ENCODE assay signal across 20 mouse cellular contexts in genomic region chr12:80879267-80879666, GRCm38 (mm10).
A peak's percentile ranks its signal among the peaks of the same experiment; 100 is the strongest.
DNase-seq lines count a peak whose midpoint lies in the region; ATAC-seq and TF ChIP-seq lines count a peak whose summit lies in the region.
"Had no signal": no experiment of that assay in that cellular context is flagged by ENCODE, and none has a peak within 500 bp of the region (broad histone marks: within the 10 kb centered on the region; RNA-seq: fewer than 3 reads in every experiment).

No protein-coding gene starts in this region.

- DNase-seq in heart, adult 11 months, result peak; percentile 90
- no peak for DNase-seq in heart, postnatal 4 days
- DNase-seq in midbrain, embryonic 11.5 days (ENCODE audit: low spot score, missing footprints), result peak; percentile 72
- no peak for DNase-seq in midbrain, postnatal 0 days (ENCODE audit: low spot score)
- DNase-seq in cerebellum, adult 2 months, result peak; percentile 58 to 70
- peak; percentile 78 for DNase-seq in retina, postnatal 1 day
- no peak for DNase-seq in adrenal gland, postnatal 10 days
- DNase-seq: adrenal gland, postnatal 25 days; embryo, embryonic 11 days; gastrocnemius, postnatal 14 days; heart, postnatal 10 days; lung, postnatal 4 days; thymus, postnatal 14 days had no signal

- no peak overlapping the region for H3K27ac ChIP-seq in midbrain, embryonic 11.5 days (ENCODE audit: low read depth, low read length)
- H3K27ac ChIP-seq in midbrain, postnatal 0 days (ENCODE audit: low read depth, low read length), result no peak overlapping the region
- peak overlapping the region; percentile 7; the same call in 1 of the 2 replicates for H3K27ac ChIP-seq in cerebellum, adult 2 months (ENCODE audit: insufficient read depth, low read length)
- H3K27ac ChIP-seq in neural tube, embryonic 15.5 days (replicated peaks), result no peak overlapping the region
- H3K27ac ChIP-seq: hindbrain, embryonic 15.5 days; liver, embryonic 15.5 days; midbrain, embryonic 12.5 days had no signal

- no peaks in the 10 kb centered on the region for H3K4me1 ChIP-seq in midbrain, embryonic 11.5 days (ENCODE audit: control insufficient read depth, insufficient read depth, low read length)
- no peaks in the 10 kb centered on the region for H3K4me1 ChIP-seq in midbrain, postnatal 0 days (ENCODE audit: insufficient read depth, low read length)
- peaks cover 34% of the 10 kb centered on the region for H3K4me1 ChIP-seq in cerebellum, adult 2 months (ENCODE audit: control insufficient read depth, insufficient read depth, low read length)
- H3K4me1 ChIP-seq in neural tube, embryonic 15.5 days, result peaks cover 9% of the 10 kb centered on the region; the same call in 1 of the 2 replicates
- H3K4me1 ChIP-seq: liver, embryonic 15.5 days; midbrain, embryonic 12.5 days had no signal

- no peak for TF ChIP-seq POLR2A in cerebellum, adult 2 months (IDR thresholded peaks at IDR 0.05; ENCODE audit: borderline replicate concordance, insufficient read depth, low read length)

- ATAC-seq in midbrain, embryonic 11.5 days (ENCODE audit: low FRiP score), result no peak
- ATAC-seq in midbrain, postnatal 0 days (ENCODE audit: low FRiP score), result no peak
- no peak for ATAC-seq in neural tube, embryonic 15.5 days (ENCODE audit: low FRiP score)
- ATAC-seq: forebrain, embryonic 16.5 days had no signal

- 86% methylated on average over 4 of the region's 4 CpGs for WGBS in midbrain, embryonic 11.5 days
- 70% methylated on average over 4 of the region's 4 CpGs for WGBS in midbrain, postnatal 0 days
- 20% methylated on average over 4 of the region's 4 CpGs for WGBS in cerebellum, adult 2 months
- WGBS in neural tube, embryonic 15.5 days, result 47% methylated on average over 4 of the region's 4 CpGs

- TF ChIP-seq CTCF in midbrain, postnatal 0 days (IDR thresholded peaks at IDR 0.05), result no peak
- TF ChIP-seq CTCF in cerebellum, adult 2 months (IDR thresholded peaks at IDR 0.05; ENCODE audit: borderline replicate concordance, insufficient read depth, low read depth, low read length), result no peak

- H3K9ac ChIP-seq in midbrain, embryonic 11.5 days (ENCODE audit: low read length), result no peak overlapping the region
- H3K9ac ChIP-seq in midbrain, postnatal 0 days (replicated peaks; ENCODE audit: low read length, poor library complexity, severe bottlenecking), result no peak overlapping the region
- H3K9ac ChIP-seq in neural tube, embryonic 15.5 days (replicated peaks), result no peak overlapping the region
- H3K9ac ChIP-seq: hindbrain, embryonic 15.5 days; liver, embryonic 15.5 days; midbrain, embryonic 12.5 days had no signal

- no peak overlapping the region for H3K4me2 ChIP-seq in midbrain, embryonic 11.5 days
- H3K4me2 ChIP-seq in midbrain, postnatal 0 days (ENCODE audit: low read depth, low read length, poor library complexity, severe bottlenecking), result no peak overlapping the region
- no peak overlapping the region for H3K4me2 ChIP-seq in neural tube, embryonic 15.5 days
- H3K4me2 ChIP-seq: hindbrain, embryonic 15.5 days; liver, embryonic 15.5 days; midbrain, embryonic 12.5 days had no signal

- H3K4me3 ChIP-seq in midbrain, embryonic 11.5 days (ENCODE audit: low read depth, low read length), result no peak overlapping the region
- H3K4me3 ChIP-seq in midbrain, postnatal 0 days (ENCODE audit: low read depth, low read length), result no peak overlapping the region
- H3K4me3 ChIP-seq in cerebellum, adult 2 months (replicated peaks; ENCODE audit: insufficient read depth, low read depth, low read length), result no peak overlapping the region
- H3K4me3 ChIP-seq in neural tube, embryonic 15.5 days (replicated peaks), result no peak overlapping the region
- H3K4me3 ChIP-seq: erythroblast, embryonic 14.5 days; hindbrain, embryonic 15.5 days; liver, embryonic 15.5 days; midbrain, embryonic 12.5 days had no signal

- no peaks in the 10 kb centered on the region for H3K27me3 ChIP-seq in midbrain, embryonic 11.5 days (ENCODE audit: control insufficient read depth, insufficient read depth, low read length)
- no peaks in the 10 kb centered on the region for H3K27me3 ChIP-seq in midbrain, postnatal 0 days (ENCODE audit: insufficient read depth, low read length)
- H3K27me3 ChIP-seq in cerebellum, adult 2 months (ENCODE audit: control insufficient read depth, insufficient read depth, low read length), result no peaks in the 10 kb centered on the region
- H3K27me3 ChIP-seq in neural tube, embryonic 15.5 days (replicated peaks), result no peaks in the 10 kb centered on the region
- H3K27me3 ChIP-seq: hindbrain, embryonic 15.5 days; liver, embryonic 15.5 days; midbrain, embryonic 12.5 days had no signal

- 0 out of 2 replicates have a peak, but pooled peaks cover 2% of the 10 kb centered on the region for H3K36me3 ChIP-seq in midbrain, embryonic 11.5 days (ENCODE audit: control insufficient read depth, insufficient read depth, low read length)
- peaks cover 16% of the 10 kb centered on the region for H3K36me3 ChIP-seq in midbrain, postnatal 0 days (ENCODE audit: insufficient read depth, low read length)
- peaks cover 33% of the 10 kb centered on the region for H3K36me3 ChIP-seq in neural tube, embryonic 15.5 days

- H3K9me3 ChIP-seq in midbrain, embryonic 11.5 days (ENCODE audit: control insufficient read depth, low read length), result no peaks in the 10 kb centered on the region
- H3K9me3 ChIP-seq in midbrain, postnatal 0 days (ENCODE audit: low read length), result no peaks in the 10 kb centered on the region
- no peaks in the 10 kb centered on the region for H3K9me3 ChIP-seq in neural tube, embryonic 15.5 days (replicated peaks)
- H3K9me3 ChIP-seq: G1E; hindbrain, embryonic 15.5 days; liver, embryonic 15.5 days; midbrain, embryonic 12.5 days had no signal

Comparison
In these comparisons a context has a peak if more than half of its experiments do, and no peak if none do; other contexts are left out.
1. DNase-seq: peak in heart, adult 11 months (single experiment), midbrain, embryonic 11.5 days (single experiment), cerebellum, adult 2 months (2 of 2) and retina, postnatal 1 day (single experiment); none in heart, postnatal 4 days (single experiment), midbrain, postnatal 0 days (single experiment) and adrenal gland, postnatal 10 days (single experiment).